Mouse (Mus musculus) megakaryocyte, adult 5-6 weeks (primary cell): ENCODE results near the gene Pigb. TPM values are rescaled to one million over a fixed set of nuclear protein-coding genes. Genes with fewer than 3 reads are reported as not detected.
A peak's percentile ranks its signal among the peaks of the same experiment; 100 is the strongest.
"Not testable (repeated sequence)": the region's sequence is repeated elsewhere in the genome, so short reads cannot be mapped to it uniquely, and the experiment has no call there.

Experiments used
- ATAC-seq: 2 replicates; pipeline ENCODE4 v1.8.0; 2016; ENCODE audit warnings: mild to moderate bottlenecking, inconsistent platforms; ENCODE audit not compliant: poor library complexity, severe bottlenecking
- total RNA-seq, 2 experiments: library from RNA; stranded (forward) in 1 of 2; stranded (reverse) in 1 of 2; fragments of 153-499, 151-499 nt in 1 of 2; fragments of 221-1000, 200-1000 nt in 1 of 2; gene quantifications; 2 replicates each; pipeline versions ENCODE4 v1.2.3 to v1.2.4; 2015 to 2017

The Pigb gene
- total RNA-seq (2015) (24.1 and 25.4 TPM in 2 replicates), total RNA-seq (2017) (5.1 TPM in 2 replicates)

GRCm38 (mm10) chr9:73040080-73040479 is at the start of gene Pigb:
TSS of gene Pigb (minus strand) at chr9:73040378.
- no peak for ATAC-seq

- peak; percentile 78 for ATAC-seq
Measured at GRCm38 (mm10) chr9:73089222-73089920, 49.2 kb upstream of the Pigb start.

- no peak for ATAC-seq
Measured at GRCm38 (mm10) chr9:73087581-73087980, 47.4 kb upstream of the Pigb start.

- ATAC-seq = peak; percentile 27
Measured at GRCm38 (mm10) chr9:73087121-73087520, 46.9 kb upstream of the Pigb start.

GRCm38 (mm10) chr9:73085845-73086244 is 45.7 kb upstream of the Pigb start:
- peak; percentile 47 for ATAC-seq

GRCm38 (mm10) chr9:73083956-73084355 is 43.8 kb upstream of the Pigb start:
- ATAC-seq = 0 out of 2 replicates have a peak, but pooled peaks have one; percentile 15

- no peak for ATAC-seq
Measured at GRCm38 (mm10) chr9:73082291-73083000, 42.3 kb upstream of the Pigb start.

- no peak for ATAC-seq
Measured at GRCm38 (mm10) chr9:73079801-73080325, 39.7 kb upstream of the Pigb start.

- ATAC-seq = not testable (repeated sequence)
Measured at GRCm38 (mm10) chr9:73079349-73079748, 39.2 kb upstream of the Pigb start.

- ATAC-seq = peak; percentile 47
Measured at GRCm38 (mm10) chr9:73073169-73073568, 33.0 kb upstream of the Pigb start.

- ATAC-seq = peak; percentile 43
Measured at GRCm38 (mm10) chr9:73072426-73072825, 32.2 kb upstream of the Pigb start.

GRCm38 (mm10) chr9:73070971-73071659 is 30.9 kb upstream of the Pigb start:
- peak; percentile 51 for ATAC-seq

GRCm38 (mm10) chr9:73068688-73069087 is 28.5 kb upstream of the Pigb start:
- ATAC-seq = peak; percentile 28; the same call in 1 of the 2 replicates

- ATAC-seq = no peak
Measured at GRCm38 (mm10) chr9:73068230-73068679, 28.1 kb upstream of the Pigb start.

- no peak; the same call in 1 of the 2 replicates for ATAC-seq
Measured at GRCm38 (mm10) chr9:73067086-73067485, 26.9 kb upstream of the Pigb start.

- no peak for ATAC-seq
Measured at GRCm38 (mm10) chr9:73063621-73064290, 23.6 kb upstream of the Pigb start.

GRCm38 (mm10) chr9:73059224-73059623 is 19.0 kb upstream of the Pigb start:
- ATAC-seq = peak; percentile 78

- no peak for ATAC-seq
Measured at GRCm38 (mm10) chr9:73055441-73055911, 15.3 kb upstream of the Pigb start.

GRCm38 (mm10) chr9:73050606-73051005 is 10.4 kb upstream of the Pigb start:
- no peak for ATAC-seq

GRCm38 (mm10) chr9:73049833-73050232 is 9.7 kb upstream of the Pigb start:
- ATAC-seq = no peak
